ENCODE assay signal across 17 mouse cellular contexts in the genomic region with DNA sequence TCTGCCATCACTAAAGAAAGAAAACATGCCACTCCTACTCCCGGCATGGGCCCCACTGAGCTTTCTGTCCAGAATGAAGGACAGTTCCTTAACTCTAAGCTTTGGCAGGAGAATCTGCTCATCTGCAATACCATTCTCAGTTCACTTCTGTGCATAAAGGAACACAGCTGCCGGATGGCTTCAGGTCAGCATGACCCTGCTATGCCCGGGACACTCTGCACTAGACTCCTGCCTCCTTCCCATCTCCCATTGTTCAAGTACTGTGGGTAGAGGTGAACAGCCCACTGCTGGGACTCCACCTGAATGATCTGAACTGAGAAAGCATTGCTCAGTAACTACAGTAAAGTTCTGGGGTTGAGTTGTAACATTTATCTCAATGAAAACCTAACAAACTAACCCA.
"Had no signal": no experiment of that assay in that cellular context is flagged by ENCODE, and none has a peak within 500 bp of the region (broad histone marks: within the 10 kb centered on the region; RNA-seq: fewer than 3 reads in every experiment).

No protein-coding gene starts in this region.

- H3K36me3 ChIP-seq: midbrain, embryonic 15.5 days had no signal

- DNase-seq: kidney, adult 11 months; kidney, adult 8-10 months; kidney, postnatal 10 days; kidney, postnatal 36 days; layer of hippocampus, postnatal 36 days; liver, embryonic 13.5 days; lung, adult 2 months; retina, postnatal 1 day; thymus, adult 18-20 months; thymus, postnatal 36 days had no signal

- ATAC-seq: midbrain, embryonic 15.5 days had no signal

- H3K9ac ChIP-seq: kidney, embryonic 15.5 days; liver, embryonic 13.5 days; midbrain, embryonic 12.5 days; midbrain, embryonic 15.5 days; neural tube, embryonic 12.5 days; neural tube, embryonic 15.5 days had no signal

- H3K4me3 ChIP-seq: kidney, embryonic 15.5 days; left cerebral cortex, adult 2 months; liver, embryonic 13.5 days; midbrain, embryonic 12.5 days; midbrain, embryonic 15.5 days; neural tube, embryonic 12.5 days; neural tube, embryonic 15.5 days had no signal

- H3K27ac ChIP-seq: kidney, embryonic 15.5 days; left cerebral cortex, adult 2 months; liver, embryonic 13.5 days; macrophage; midbrain, embryonic 12.5 days; midbrain, embryonic 15.5 days; neural tube, embryonic 12.5 days; neural tube, embryonic 15.5 days had no signal

- H3K4me2 ChIP-seq: kidney, embryonic 15.5 days; liver, embryonic 13.5 days; midbrain, embryonic 12.5 days; midbrain, embryonic 15.5 days; neural tube, embryonic 12.5 days; neural tube, embryonic 15.5 days had no signal

- H3K27me3 ChIP-seq: kidney, embryonic 15.5 days; liver, embryonic 13.5 days; midbrain, embryonic 12.5 days; midbrain, embryonic 15.5 days; neural tube, embryonic 12.5 days; neural tube, embryonic 15.5 days had no signal

- H3K4me1 ChIP-seq: kidney, embryonic 15.5 days; liver, embryonic 13.5 days; midbrain, embryonic 12.5 days; midbrain, embryonic 15.5 days; neural tube, embryonic 12.5 days; neural tube, embryonic 15.5 days had no signal

- H3K9me3 ChIP-seq: kidney, embryonic 15.5 days; liver, embryonic 13.5 days; midbrain, embryonic 12.5 days; midbrain, embryonic 15.5 days; neural tube, embryonic 12.5 days; neural tube, embryonic 15.5 days had no signal
